Mouse (Mus musculus) CH12.LX (cell line): ENCODE measurements around the gene Perp.

ENCODE experiments used
- CTCF ChIP-seq, 2 experiments: IDR thresholded peaks in 1 of 2; conservative IDR thresholded peaks in 1 of 2; 2 replicates each; pipeline ENCODE4 v1.5.1; 2011 to 2012; ENCODE audit warnings: low read depth in 2 of 2, low read length in 2 of 2, improper control_type of control experiment in 1 of 2, inconsistent platforms in 1 of 2, mild to moderate bottlenecking in 1 of 2, moderate library complexity in 1 of 2
- E2F4 ChIP-seq: IDR thresholded peaks from 2 replicates; pipeline ENCODE4 v1.6.1; 2011; ENCODE audit warnings: low read depth, low read length, improper control_type of control experiment; ENCODE audit not compliant: insufficient replicate concordance
- EP300 ChIP-seq: IDR thresholded peaks from 2 replicates; pipeline ENCODE4 v1.6.1; 2011; ENCODE audit warnings: low read length, improper control_type of control experiment
- HCFC1 ChIP-seq: IDR thresholded peaks from 2 replicates; pipeline ENCODE4 v1.6.1; 2012; ENCODE audit warnings: low read depth, mild to moderate bottlenecking, inconsistent platforms, low read length, improper control_type of control experiment
- KAT2A ChIP-seq: IDR thresholded peaks from 2 replicates; pipeline ENCODE4 v1.6.1; 2012; ENCODE audit warnings: low read length, improper control_type of control experiment, inconsistent platforms; ENCODE audit not compliant: insufficient replicate concordance
- MEF2A ChIP-seq: IDR thresholded peaks from 2 replicates; pipeline ENCODE4 v1.6.1; 2014; ENCODE audit warnings: low read depth, mild to moderate bottlenecking, inconsistent platforms, low read length, improper control_type of control experiment, borderline replicate concordance
- POLR2AphosphoS2 ChIP-seq: IDR thresholded peaks from 2 replicates; pipeline ENCODE4 v1.6.1; 2011; ENCODE audit warnings: low read depth, low read length, improper control_type of control experiment
- RAD21 ChIP-seq: IDR thresholded peaks from 2 replicates; pipeline ENCODE4 v1.6.1; 2011; ENCODE audit warnings: low read depth, mild to moderate bottlenecking, low read length, improper control_type of control experiment, moderate library complexity
- SIN3A ChIP-seq: IDR thresholded peaks from 2 replicates; pipeline ENCODE4 v1.6.1; 2012; ENCODE audit warnings: low read length, improper control_type of control experiment, inconsistent platforms
- ZC3H11A ChIP-seq: IDR thresholded peaks from 2 replicates; pipeline ENCODE4 v1.6.1; 2012; ENCODE audit warnings: low read depth, mild to moderate bottlenecking, inconsistent platforms, low read length, improper control_type of control experiment
- ZKSCAN1 ChIP-seq: IDR thresholded peaks from 2 replicates; pipeline ENCODE4 v1.6.1; 2012; ENCODE audit warnings: low read depth, inconsistent platforms, low read length, improper control_type of control experiment, borderline replicate concordance

GRCm38 (mm10) chr10:18827936-18828335, 16.9 kb upstream of the Perp start:
- TF ChIP-seq ZC3H11A (no peak), KAT2A (no peak), E2F4 (no peak), MEF2A (no peak), EP300 (no peak), HCFC1 (no peak), SIN3A (no peak), POLR2AphosphoS2 (no peak), RAD21 (no peak), ZKSCAN1 (no peak), CTCF (conservative IDR thresholded peaks at IDR 0.05 in 1 of 2, IDR thresholded peaks at IDR 0.05 in 1 of 2; ENCODE audit: low read depth in 2 of 2, low read length in 2 of 2) (no peak)
